Mouse (Mus musculus): ENCODE measurements around the gene Nudt5.
"Not testable (repeated sequence)": the region's sequence is repeated elsewhere in the genome, so short reads cannot be mapped to it uniquely, and the experiment has no call there.

Nudt5 gene

DNA sequence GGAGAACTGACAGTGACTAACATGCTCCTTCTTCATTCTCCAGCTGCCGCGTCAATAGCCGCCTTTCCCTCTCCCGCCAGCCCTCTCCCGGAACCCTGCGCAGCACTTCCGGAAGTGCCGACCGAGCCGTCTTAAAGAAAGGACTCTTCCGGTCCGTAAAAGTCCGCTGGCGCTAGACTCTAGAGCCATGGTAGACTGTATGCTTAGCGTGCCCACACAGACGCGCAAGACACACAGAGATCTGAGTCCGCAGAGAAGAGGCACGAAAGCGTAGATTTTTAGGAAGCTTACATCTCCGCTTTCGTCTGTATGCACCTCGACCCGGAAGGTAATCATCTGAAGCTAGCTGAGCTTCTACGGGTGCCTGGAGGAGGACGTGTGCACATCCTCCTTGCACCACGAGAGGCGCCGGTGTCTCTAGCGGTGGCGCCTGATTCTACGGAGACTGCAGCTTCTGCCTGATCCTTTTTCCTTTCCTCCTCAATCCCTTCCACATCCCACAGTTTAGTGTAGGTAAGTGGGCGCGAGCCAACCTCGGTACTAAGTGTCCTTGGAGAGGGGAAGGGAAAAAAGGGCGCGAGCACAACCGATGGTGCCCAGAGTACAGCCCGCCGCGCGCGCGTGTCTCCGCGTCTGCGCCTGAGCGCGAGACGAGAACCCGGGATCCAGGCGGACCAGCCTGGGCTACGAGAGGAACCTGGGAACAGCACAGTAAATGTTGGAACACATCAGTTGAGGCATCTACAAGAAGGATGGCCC lies at the start of gene Nudt5, which contains the start of gene Cdc123:
Gene Nudt5 (plus strand): TSS at position 147 of the 759 bp plus-strand sequence.
Gene Cdc123 (minus strand): TSS at position 292 of the 759 bp plus-strand sequence.
- DNase-seq (ENCODE audit: low read depth): peak; percentile 87

DNA sequence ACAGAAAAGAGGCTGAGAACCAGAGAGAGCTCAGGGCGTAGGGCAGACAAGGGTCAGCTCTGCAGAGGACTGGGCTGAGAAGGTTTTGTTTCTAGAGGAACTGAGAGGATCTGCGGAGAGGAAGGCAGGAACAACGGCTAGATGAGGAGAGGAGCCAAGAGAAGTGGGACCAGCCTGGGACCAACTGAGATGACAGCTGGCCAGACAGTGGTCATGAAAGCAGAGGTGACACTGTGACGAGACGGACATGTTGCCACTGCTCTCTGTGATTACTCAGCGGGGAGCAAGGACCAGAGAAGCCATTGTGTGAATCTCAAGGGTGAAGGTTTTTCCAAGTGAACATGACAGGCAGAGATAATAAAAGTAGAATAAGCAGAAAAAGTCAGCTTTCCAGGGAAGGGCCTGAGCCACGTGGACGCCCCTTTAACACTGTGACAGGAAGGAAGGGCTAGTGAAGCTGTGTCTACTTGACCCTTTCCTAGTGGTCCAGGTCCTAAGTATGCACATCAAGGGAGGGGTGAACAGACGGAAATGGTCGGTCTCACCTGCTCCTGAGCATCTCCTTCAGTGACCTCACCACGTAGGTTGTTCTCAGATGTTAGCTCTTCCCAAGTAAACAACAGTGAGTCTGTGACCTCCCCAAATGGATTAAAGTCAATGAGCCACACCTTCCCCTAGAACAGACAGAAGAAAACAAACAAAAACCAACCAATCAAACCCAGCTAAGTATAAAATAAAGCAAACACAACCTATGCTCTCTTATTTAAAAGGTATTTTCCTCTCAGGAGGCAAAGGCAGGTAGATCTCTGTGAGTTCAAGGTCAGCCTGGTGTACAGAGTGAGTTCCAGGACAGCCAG lies 46.8 kb upstream of the Nudt5 start:
- no peak for DNase-seq (ENCODE audit: low read depth)

DNA sequence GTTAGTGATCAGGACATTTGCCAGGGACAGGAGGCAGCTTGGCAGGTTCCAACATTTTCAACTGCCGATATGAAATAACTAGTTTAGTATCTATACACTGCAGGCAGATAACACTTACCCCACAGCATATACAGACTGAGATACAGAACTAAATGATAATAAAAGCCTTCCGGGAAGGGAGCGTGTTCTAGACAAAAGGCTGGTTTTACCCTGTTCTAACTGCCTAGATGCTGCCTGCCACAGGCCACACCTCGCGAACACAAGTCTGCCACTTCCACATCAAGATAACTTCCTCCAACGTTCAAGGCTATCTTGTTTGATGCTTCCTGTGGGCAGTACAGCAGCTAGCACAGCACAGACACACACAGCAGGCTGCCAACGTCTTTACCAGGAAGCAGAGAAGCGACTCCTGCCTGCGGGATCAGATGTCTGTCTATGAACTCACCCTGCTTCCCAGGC lies 43.6 kb upstream of the Nudt5 start:
- DNase-seq (ENCODE audit: low read depth): peak; percentile 57

DNA sequence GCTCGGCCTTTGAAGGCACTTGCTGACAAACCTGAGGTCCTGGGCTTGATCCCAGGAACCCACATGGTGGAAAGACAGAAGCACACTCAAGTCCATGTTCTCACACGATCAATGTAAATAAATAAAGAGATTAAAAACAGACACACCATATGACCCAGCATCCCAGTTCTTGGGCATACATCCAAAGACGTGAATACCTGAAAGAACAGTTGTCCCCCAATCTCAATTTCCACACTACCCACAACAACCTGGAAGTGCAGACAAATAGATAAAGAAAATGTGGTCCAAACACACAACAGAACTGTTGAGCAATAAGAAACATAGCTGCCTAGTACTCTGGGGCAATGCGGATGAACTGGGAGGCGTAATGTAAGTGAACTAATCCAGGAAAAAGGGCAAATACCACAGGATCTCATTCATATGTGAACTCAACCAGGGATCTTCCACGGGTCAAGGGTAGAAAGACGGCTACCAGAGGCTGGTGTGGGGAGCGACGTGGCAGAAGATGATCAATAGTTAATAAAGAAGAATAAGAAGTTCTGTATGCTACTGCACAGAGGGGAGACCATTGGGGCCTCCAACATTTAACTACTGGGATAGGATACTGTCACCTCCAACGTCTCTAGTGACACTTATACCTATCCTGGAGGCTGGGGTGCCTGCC lies 42.8 kb upstream of the Nudt5 start:
- DNase-seq (ENCODE audit: low read depth): no peak

DNA sequence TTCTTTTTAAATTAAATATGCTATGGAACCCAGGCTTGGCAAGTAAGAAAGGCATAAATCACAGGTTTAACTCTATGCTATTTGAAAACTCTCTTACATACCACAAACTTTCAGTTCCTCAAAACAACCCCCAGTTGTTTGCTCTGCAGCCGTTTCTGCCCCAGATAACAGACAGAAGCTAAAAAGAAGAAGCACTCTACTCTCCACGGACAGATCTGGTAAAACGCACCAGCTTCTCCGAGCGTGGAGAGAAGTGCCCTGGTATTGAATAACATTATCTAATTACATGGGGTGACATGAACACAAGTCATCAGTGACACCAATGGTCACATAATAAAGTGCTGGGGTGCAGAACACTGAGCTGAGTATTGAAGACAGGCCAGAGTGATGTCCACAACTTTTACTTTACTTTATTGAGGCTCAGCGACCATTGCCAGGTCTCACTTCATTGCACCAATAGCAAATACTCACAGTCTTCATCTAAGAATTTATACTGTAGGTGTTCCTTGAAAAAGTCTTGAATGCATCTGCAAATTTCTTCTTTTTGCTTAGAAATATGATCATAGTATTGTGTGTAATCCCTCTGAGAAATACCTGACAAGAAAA lies 40.3 kb upstream of the Nudt5 start:
- no peak for DNase-seq (ENCODE audit: low read depth)

DNA sequence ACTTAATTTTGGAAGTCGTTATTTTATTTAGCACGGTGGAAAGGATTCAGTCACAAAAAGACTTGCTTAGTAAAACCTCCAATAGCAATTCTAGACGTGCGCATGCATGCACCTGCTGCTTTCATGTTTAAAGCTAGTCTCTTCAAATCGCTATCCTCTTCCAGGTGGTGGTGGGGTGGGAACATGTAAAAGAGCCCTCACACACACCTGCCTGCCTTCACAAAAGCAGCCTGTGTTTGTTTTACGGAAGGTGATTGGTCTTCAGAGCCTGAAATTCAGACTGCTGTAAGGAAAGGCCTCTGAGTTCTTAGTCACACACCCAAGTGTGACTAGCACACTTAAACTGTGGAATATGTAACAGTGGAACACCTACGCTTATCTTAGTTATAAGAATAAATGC lies 39.6 kb upstream of the Nudt5 start:
- no peak for DNase-seq (ENCODE audit: low read depth)

DNA sequence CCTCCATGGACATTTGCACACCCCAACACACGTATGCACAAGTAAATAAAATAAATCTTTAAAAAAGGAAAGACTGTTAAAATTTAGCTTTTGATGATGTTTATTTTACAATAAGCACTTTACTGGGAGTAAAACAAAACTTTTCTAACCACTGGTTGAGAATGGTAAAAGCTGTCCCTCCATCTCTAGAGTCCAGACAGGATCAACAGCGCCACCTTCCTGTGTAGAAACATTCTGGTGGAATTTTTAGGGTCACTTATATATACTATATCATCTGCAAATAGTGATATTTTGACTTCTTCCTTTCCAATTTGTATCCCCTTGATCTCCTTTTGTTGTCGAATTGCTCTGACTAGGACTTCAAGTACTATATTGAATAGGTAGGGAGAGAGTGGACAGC lies 38.6 kb upstream of the Nudt5 start:
- not testable (repeated sequence) for DNase-seq (ENCODE audit: low read depth)

DNA sequence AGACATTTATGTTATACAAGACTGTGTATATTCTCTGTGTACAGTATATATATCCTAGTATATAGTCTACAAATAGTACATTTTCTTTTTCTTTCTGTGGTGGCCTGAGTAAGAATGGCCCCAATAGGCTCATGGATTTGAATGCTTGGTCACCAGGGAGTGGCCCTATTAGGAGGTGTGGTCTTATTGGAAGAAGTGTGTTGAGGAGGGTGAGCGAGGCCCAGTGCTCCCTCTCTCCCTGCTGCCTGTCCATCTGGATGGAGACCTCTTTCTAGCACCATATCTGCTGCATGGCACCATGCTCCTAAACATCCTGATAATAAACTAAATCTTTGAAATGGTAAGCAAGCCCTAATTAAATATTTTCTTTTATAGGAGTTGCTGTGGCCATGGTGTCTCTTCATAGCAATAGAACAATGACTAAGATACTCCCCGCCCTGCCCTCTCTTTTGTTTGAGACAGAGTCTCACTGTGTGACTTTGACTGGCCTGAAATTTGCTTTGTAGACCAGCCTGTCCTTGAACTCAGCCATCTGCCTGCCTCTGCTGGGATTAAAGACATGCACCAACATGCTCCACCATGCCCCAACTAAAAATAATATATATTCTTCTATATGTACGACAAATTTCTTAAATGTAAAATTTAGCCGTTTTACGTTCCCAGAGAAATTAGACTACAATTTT lies 34.6 kb upstream of the Nudt5 start:
- no peak for DNase-seq (ENCODE audit: low read depth)

DNA sequence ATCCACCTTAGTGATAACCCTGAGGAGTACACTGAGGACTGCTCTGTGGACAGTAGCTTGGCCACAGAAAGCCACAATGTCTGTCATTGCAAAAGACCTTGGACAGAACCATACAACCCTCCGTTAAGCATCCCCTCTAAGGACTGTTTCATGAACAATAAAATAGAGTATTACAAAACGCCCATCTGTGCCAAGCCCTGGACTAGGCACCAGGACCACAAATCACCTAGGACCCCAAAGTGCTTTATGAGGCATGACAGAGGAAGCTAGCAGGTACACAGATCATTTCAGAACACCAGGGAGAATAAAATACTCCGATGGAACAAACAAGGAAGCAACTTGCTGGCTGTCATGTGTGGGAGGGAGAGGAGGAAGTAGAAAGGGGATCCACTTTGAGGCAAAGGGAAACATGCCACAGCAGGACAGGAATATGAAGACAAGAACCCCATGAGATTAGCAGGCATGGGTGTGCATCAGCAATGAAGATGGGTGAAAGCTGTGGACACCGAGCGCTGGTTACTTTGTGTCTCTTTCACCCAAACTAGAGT lies 33.5 kb upstream of the Nudt5 start:
- no peak for DNase-seq (ENCODE audit: low read depth)

DNA sequence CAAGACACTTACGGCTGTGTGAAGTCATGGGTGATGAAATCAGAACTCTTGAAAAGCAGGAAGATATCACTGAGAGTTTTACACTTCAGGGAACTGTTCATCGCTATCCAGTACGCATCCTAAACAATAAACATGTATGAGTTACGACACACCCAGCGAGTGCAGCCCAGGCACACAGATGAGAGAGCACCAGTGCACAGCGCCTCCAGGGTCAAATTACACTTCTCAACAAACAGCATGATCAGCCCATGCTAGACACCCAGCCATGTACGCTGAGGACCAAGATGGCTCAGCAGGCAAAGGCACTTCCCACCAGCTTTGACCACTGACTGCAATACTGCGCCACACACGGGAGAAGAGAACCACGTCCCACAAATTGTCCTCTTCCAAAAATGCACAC lies 23.6 kb upstream of the Nudt5 start:
- no peak for DNase-seq (ENCODE audit: low read depth)

DNA sequence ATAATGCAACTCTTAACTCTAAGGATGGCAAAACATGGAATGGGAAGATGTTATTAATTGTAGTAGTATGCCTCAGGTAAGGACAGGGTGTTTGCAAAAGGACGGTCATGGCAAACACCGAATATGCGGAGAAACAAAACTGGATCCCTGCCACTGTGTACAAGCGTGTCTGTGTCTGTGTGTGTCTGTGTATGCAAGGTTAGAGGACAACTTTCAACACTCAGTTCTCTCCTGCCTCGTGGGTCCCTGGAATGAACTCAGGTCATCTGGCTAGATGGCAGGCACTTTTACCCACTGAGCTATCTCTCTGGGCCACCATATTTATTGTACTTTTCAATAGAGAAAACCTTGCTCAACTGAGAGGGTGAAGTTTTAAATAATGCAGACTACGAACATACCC lies 22.4 kb upstream of the Nudt5 start:
- DNase-seq (ENCODE audit: low read depth): no peak

DNA sequence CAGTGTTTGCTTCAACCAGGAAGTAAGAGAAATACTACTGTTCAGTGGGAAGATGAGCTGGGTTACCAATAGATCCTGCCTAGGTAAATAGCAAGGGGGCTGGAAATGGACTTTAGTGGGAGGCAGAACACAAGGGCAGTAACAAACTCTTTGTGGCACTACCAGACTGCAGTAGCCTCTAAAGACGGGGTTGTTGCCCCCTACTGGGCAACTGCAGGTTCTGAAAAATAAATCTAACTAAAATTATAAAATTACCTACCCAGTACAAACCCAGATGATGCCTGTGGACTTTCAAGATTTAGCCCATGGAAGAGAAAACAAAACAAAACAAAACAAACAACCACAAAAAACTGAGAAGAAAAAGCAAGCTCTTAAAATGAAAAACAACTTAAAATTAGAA lies 20.6 kb upstream of the Nudt5 start:
- DNase-seq (ENCODE audit: low read depth): no peak

DNA sequence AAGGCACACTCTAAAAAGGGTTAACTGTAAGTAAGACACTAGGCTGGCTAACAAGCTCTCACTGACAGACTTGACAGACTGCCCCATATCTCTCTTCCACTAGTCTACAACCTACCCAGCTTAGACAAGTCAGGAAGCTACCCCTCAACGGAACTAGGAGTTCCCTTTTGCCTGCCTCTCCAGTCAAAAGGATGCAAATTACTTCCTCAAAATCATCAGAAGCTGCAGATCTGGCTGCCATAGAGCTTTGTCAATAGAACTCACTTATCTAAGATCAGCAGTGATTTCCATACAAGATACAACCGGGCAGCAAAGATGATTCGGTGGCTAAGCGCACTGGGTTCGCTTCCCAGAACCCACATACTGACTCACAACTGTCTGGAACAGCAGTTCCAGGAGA lies 20.1 kb upstream of the Nudt5 start:
- no peak for DNase-seq (ENCODE audit: low read depth)

DNA sequence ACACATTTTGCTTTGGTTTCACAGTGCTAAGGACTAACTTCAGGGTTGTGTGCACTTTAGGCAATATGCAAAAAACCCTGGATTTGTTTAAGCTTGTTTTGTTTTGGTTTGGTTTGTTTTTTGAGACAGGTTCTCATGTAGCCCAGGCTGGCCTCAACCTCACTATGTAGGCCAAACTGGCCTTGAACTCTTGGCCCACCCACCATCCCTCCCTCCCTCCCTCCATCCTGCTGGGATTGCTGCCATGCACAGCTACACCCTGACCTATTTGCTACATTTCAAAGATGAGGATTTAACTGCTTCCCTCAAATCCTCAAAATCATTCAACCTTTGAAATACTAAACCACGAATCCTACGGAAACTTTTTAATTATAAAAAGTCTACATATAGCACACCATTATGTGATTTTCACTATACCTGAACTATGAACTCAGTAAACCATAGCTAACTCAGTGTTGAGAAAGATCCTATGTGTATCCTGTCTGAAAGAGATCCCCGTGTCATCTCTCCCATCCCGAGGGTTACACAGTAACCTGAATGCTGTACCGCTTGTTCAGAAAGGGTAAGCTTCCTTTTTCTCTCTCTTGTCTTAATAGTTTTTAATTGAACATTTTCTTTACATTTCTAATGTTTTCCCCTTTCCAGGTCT lies 19.4 kb upstream of the Nudt5 start:
- DNase-seq (ENCODE audit: low read depth): no peak

DNA sequence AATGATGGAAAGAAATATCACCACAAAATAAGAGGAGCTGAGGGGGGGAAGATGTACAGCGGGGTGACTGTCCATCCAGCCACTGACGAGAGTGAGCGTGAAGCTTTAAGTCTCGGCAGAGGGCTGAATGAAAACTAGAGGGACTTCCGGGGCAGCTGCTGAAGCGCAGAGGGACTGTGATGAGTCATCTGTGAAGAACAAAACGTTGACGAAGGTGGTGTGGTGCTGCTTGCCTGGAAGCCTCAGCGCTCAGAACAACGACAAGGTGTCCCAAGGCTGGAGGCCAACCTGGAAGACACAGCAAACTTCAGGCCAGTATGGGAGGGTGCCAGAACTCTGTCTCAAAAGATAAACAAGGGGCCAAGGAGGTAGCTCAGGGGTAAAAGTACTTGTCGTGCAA lies 4.0 kb upstream of the Nudt5 start:
- no peak for DNase-seq (ENCODE audit: low read depth)

DNA sequence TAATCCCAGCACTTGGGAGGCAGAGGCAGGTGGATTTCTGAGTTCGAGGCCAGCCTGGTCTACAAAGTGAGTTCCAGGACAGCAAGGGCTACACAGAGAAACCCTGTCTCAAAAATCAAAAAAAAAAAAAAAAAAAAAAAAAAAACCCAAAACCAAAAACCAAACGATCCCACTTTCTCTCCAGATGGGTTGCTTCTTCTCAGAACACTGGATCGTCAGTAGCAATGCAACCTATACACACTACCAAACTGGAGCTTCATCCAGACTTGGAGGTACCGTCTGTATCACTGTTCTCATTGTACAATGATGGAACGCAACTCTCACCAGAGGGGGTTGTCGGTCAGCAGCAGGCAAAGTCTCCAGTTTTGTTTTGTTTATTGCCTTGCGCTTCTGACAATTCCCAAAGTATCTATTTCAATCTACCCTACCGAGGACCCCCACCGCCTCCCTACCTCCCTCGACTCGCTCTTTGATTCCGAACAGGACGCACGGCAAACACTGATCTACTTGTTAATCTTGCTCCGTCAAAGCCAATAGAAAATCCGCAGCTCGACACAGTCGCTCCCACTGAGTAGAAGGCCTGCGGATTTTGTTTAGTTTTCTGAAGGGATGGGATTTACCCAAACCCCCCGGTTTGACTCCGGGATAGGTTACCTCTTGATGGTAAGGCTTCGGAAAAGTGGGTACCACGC lies 492 bp upstream of the Nudt5 start:
- DNase-seq (ENCODE audit: low read depth): no peak

DNA sequence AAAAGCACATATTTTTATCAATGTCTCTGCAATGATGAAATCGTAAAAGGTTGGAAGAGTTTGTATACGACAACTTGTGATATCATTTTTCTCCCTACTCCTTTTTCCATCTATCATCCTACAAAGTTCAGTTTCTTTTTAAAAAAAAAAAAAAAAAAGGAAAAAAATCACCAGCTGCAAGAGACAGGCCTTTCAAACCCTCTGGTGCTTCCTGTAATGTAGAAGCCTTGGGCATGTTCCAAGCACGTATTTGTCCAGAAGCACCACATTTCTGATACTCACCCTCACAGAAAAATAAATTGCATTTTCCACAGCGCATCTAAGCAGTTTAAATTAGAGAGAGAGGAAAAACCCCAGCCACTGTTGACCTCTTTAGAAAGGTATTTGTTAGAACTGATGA lies 1.0 kb downstream of the Nudt5 start:
- DNase-seq (ENCODE audit: low read depth): no peak

DNA sequence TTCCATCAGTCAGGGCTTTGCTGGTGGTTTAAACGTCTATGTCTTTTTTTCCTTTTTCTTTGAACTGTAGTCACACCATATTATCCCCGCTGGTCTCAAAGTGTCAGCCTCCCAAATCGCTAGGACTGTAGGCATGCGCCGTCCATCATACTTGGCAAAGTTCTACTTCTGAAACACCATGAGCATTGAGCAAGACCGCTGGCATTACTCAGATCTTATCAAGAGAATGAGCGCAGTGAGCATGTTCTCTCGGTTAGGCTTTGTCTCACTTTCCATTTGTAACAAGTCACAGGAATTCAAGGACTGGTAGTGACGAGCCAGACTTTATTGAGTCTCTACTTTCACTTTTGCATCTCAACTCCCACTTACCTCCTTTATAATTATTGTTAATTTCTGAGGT lies 6.3 kb downstream of the Nudt5 start:
- DNase-seq (ENCODE audit: low read depth): no peak

DNA sequence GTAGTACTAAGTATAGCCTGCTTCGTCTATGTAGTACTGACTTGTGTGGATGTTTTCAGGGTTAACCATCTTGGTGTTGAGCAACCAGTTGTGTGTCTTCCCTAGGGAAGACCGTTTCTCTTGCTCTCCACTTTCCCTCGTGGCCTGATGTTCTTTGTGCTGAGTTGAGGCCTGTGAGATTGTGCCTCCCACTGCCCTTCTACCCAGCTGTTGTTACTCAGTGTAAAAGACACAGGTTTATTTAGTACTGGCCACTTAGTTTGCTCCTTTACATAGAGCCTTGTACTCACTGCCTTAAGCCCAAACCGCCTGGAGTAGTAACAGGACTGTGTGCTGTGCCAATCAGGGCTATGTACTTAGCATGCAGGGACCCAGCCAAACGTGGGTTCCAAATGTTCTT lies 7.0 kb downstream of the Nudt5 start:
- no peak for DNase-seq (ENCODE audit: low read depth)

DNA sequence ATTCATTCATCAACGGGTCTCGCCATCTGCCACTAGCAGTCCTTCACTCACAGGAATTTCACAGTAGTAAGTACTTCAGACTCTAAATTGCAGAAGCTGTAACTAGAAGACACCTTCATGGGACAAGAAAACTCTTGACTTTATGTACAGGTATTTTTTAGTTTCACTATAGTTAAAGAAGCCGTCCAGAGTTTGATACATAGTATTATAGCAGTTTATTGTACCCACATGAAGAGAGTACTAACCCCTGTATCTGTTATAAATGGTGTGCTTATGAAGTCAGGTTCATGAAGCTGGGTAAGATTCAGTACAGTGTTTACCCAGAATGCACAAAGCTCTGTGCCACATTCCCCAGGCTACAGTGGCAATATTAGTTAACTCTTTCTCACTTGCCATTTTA lies 18.0 kb downstream of the Nudt5 start, which contains the start of gene Gm13199:
Gene Gm13199 (minus strand): TSS at position 101 of the 400 bp plus-strand sequence.
- DNase-seq (ENCODE audit: low read depth): no peak
